Mouse (Mus musculus) thymus, adult 2 months (tissue): ENCODE measurements at regions not wholly inside any gene's neighbourhood (a gene's known extent, or its start where the extent isn't known, plus 50 kb on each side); places are given as distances from the start of the nearest gene placed in this dataset.

ENCODE experiments used
- DNase-seq: peaks from one replicate; pipeline ENCODE4 v3.0.0; 2021
- H3K27ac ChIP-seq: fragments of 200-500 bp; 2 replicates; pipeline ENCODE4 v1.5.1; 2012; ENCODE audit warnings: low read length, control low read depth; ENCODE audit not compliant: control insufficient read depth, insufficient read depth
- H3K27me3 ChIP-seq: fragments of 200-500 bp; 2 replicates; pipeline ENCODE4 v1.6.1; 2012; ENCODE audit warnings: mild to moderate bottlenecking, low read length, moderate library complexity, mixed read lengths; ENCODE audit not compliant: control insufficient read depth, insufficient read depth
- H3K36me3 ChIP-seq: fragments of 200-500 bp; 2 replicates; pipeline ENCODE4 v1.6.1; 2012; ENCODE audit warnings: mild to moderate bottlenecking, low read length, moderate library complexity; ENCODE audit not compliant: control insufficient read depth, insufficient read depth
- H3K4me1 ChIP-seq: fragments of 200-500 bp; replicated peaks from 2 replicates; pipeline ENCODE4 v1.6.1; 2012; ENCODE audit warnings: low read length; ENCODE audit not compliant: control insufficient read depth, insufficient read depth
- H3K4me3 ChIP-seq: fragments of 200-500 bp; 2 replicates; pipeline ENCODE4 v1.5.1; 2012; ENCODE audit warnings: mild to moderate bottlenecking, low read length, control low read depth, moderate library complexity; ENCODE audit not compliant: control insufficient read depth, insufficient read depth
- CTCF ChIP-seq: fragments of 200-500 bp; IDR thresholded peaks from 2 replicates; pipeline ENCODE4 v1.5.1; 2012; ENCODE audit warnings: mild to moderate bottlenecking, control low read depth, low read length, moderate library complexity, borderline replicate concordance; ENCODE audit not compliant: control insufficient read depth, poor library complexity, insufficient read depth; ENCODE audit errors: extremely low read depth
- POLR2A ChIP-seq: fragments of 200-500 bp; IDR thresholded peaks from 2 replicates; pipeline ENCODE4 v1.6.1; 2012; ENCODE audit warnings: mild to moderate bottlenecking, low read length, control low read depth, moderate library complexity; ENCODE audit not compliant: control insufficient read depth, poor library complexity, insufficient read depth; ENCODE audit errors: extremely low read depth
- WGBS: fragments of 180-500 bp; shearing (Covaris S2); methylation state at CpG from one replicate; pipeline ENCODE4 v1.1.7; 2018; 5-methylcytosine and 5-hydroxymethylcytosine counted together

- Histone ChIP-seq H3K27me3 (no peaks in the 10 kb centered on the region), H3K27ac (no peak overlapping the region), H3K36me3 (no peaks in the 10 kb centered on the region), H3K4me1 (peaks cover 11% of the 10 kb centered on the region), H3K4me3 (no peak overlapping the region)
- no peak for TF ChIP-seq CTCF
- TF ChIP-seq POLR2A: no peak
- DNase-seq: no peak
Measured at GRCm38 (mm10) chr12:25297960-25298359, 201.0 kb upstream of the Id2 start.

GRCm38 (mm10) chr12:25296648-25297047, 199.7 kb upstream of the Id2 start:
- TF ChIP-seq POLR2A (no peak), CTCF (no peak)
- Histone ChIP-seq H3K27me3 (no peaks in the 10 kb centered on the region), H3K4me1 (peaks cover 11% of the 10 kb centered on the region), H3K27ac (no peak overlapping the region), H3K36me3 (no peaks in the 10 kb centered on the region), H3K4me3 (no peak overlapping the region)
- WGBS: 92% methylated on average over 3 of the region's 3 CpGs
- DNase-seq: no peak

- H3K36me3 ChIP-seq: no peaks in the 10 kb centered on the region
- no peak overlapping the region for H3K27ac ChIP-seq
- WGBS: 58% methylated on average over 4 of the region's 4 CpGs
- TF ChIP-seq POLR2A (no peak), CTCF (no peak)
- no peak for DNase-seq
- H3K27me3 ChIP-seq: no peaks in the 10 kb centered on the region
- peaks cover 10% of the 10 kb centered on the region for H3K4me1 ChIP-seq
- no peak overlapping the region for H3K4me3 ChIP-seq
Measured at GRCm38 (mm10) chr12:25294179-25295025, 197.5 kb upstream of the Id2 start.

GRCm38 (mm10) chr12:25293470-25294178, 196.7 kb upstream of the Id2 start:
- H3K4me3 ChIP-seq: no peak overlapping the region
- no peak overlapping the region for H3K27ac ChIP-seq
- 76% methylated on average over 6 of the region's 6 CpGs for WGBS
- TF ChIP-seq POLR2A: no peak
- no peak for TF ChIP-seq CTCF
- no peaks in the 10 kb centered on the region for H3K27me3 ChIP-seq
- peaks cover 11% of the 10 kb centered on the region for H3K4me1 ChIP-seq
- no peak for DNase-seq
- H3K36me3 ChIP-seq: no peaks in the 10 kb centered on the region

DNA sequence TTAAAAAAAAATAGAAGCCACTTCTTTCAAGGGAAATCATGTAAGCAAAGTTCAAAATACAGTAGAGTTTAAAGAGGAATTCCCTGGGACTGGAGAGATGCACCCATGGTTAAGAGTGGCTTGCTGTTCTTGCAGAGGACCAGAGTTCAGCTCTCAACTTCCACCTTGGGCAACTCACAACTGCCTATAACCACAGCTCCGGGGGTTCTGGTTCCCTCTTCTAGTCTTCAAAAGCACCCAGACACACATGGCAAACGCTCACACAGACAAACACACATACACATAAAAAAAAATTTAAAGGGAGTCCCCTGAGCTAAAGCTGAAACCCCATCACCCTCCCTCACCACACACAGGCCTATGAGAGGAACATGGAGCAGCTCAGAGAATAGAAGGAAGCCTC, 192.4 kb upstream of the Id2 start:
- Histone ChIP-seq H3K36me3 (no peaks in the 10 kb centered on the region), H3K27me3 (no peaks in the 10 kb centered on the region), H3K4me3 (no peak overlapping the region), H3K4me1 (peaks cover 11% of the 10 kb centered on the region), H3K27ac (no peak overlapping the region)
- no peak for DNase-seq
- 15% methylated on average over 2 of the region's 2 CpGs for WGBS
- TF ChIP-seq CTCF (no peak), POLR2A (no peak)

GRCm38 (mm10) chr12:25283808-25284207, 186.9 kb upstream of the Id2 start:
- Histone ChIP-seq H3K27me3 (no peaks in the 10 kb centered on the region), H3K4me1 (no peaks in the 10 kb centered on the region), H3K36me3 (no peaks in the 10 kb centered on the region), H3K4me3 (no peak overlapping the region), H3K27ac (no peak overlapping the region)
- DNase-seq: no peak
- WGBS: 71% methylated on average over 3 of the region's 3 CpGs
- TF ChIP-seq POLR2A (no peak), CTCF (no peak)

DNA sequence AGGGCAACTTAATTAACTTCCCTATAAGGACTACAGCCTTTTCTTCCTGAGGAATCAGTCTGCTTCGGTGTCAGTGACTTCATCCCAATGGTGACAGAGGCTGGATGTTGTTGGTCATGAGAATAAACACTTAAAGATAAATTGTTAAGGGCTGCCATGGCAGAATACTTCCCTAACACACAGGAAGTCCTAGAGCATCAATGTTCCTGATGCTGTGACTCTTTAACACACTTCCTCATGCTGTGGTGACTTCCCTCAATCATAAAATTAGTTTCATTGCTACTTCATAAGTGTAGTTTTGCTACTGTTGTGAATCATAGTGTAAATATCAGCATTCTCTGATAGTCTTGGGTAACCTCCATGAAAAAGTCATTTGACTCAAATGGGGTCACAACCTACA, 184.5 kb upstream of the Id2 start:
- Histone ChIP-seq H3K27ac (no peak overlapping the region), H3K4me1 (no peaks in the 10 kb centered on the region), H3K36me3 (no peaks in the 10 kb centered on the region), H3K27me3 (no peaks in the 10 kb centered on the region), H3K4me3 (no peak overlapping the region)
- no peak for TF ChIP-seq POLR2A
- TF ChIP-seq CTCF: no peak
- DNase-seq: no peak
- WGBS: 40% methylated on average over 1 of the region's 1 CpGs
